Mouse (Mus musculus) left cerebral cortex, adult 8-10 months (tissue): ENCODE data around the gene Spg20. TPM values are rescaled to one million over a fixed set of nuclear protein-coding genes. Genes with fewer than 3 reads are reported as not detected.
A peak's percentile ranks its signal among the peaks of the same experiment; 100 is the strongest.

Source experiments
- DNase-seq, 2 experiments: peaks; one replicate each; pipeline ENCODE4 v3.0.0; 2022; ENCODE audit warnings: low spot score in 2 of 2
- total RNA-seq, 4 experiments: library from RNA; stranded (reverse); gene quantifications; 2 replicates each; pipeline ENCODE4 v1.2.4; 2022

Spg20 gene
- 10 to 100 TPM; 35.8 to 43.6 (median 42.7) TPM for total RNA-seq

DNA sequence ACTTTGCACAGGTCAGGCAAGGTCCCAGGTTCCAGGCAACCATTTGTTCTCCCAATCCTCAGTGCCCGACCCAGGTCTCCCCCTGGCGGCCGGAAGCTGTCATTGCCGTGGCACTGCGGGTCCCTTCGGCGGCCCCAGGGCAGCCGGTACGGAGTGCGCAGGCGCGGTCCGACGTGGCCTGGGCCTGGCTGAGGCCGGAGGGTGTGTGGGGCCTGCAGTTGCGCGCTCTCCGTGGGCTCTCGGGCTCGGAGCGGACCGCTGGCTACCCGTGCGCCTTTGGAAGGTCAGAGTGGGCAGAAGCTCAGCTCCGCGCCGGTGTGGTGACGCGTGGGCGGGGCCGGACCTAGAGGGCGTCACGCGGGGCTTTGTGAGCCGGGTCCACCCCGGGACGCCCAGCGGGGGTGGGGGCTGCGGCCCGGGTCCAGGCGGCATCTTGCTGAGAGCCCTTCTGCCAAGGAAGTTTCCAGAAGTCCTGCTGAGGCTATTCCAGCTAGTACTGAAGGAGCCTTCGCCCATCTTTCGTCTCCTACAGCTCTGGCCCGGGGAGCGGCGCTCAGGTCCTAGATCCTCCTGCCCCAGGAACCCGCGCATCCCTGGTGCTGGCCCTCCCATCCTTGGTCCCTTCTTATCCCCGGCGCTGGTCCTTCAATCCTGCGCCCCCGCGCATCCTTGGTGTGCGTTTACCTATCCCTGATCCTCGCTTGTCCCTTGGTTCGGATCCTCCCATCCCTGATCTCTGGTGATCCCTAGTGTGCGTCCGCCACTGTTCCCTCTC, at the start of gene Spg20:
Gene Spg20, plus strand, starts transcription at position 174 of the 775 bp plus-strand sequence.
- DNase-seq, result peak; percentile 86 to 90

DNA sequence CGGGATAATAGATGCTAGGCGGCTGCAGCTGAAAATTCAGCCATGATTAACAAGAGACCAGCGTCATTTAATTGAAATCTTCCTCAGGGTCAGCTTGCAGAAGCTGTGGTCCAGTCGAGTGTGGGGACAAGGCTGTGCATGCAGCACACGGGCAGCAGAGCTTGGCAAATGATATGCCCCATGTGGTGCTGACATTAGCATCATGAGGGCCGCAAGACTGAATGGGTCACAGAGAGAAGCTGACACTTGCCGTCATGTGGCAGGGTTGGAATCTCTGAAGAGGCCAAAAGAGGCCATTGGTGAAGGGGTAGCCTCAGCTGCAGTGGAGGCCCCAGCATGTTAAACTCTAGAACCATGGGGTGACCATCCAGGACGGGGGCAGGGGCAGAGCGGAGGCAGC, 49.3 kb upstream of the Spg20 start:
- no peak for DNase-seq

DNA sequence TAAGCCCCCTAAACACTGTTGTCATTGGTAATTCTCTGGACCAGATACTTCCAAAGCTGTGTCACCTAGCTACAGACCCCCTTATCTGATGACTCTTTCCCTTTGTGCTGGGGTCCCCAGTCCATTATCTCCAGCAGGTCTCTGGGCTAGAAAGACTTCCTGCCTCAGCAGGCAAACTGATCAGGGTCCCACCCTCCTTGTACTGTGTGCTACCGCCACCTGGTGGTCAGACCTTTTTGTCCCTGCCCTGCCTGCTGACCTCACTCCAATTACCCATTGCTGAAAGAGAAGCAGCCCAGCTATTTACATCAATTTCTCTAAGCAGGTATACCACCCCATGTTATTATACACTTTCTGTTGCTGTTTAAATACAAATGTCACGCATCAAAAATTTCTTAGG, 47.5 kb upstream of the Spg20 start:
- peak; percentile 31 to 65 for DNase-seq

DNA sequence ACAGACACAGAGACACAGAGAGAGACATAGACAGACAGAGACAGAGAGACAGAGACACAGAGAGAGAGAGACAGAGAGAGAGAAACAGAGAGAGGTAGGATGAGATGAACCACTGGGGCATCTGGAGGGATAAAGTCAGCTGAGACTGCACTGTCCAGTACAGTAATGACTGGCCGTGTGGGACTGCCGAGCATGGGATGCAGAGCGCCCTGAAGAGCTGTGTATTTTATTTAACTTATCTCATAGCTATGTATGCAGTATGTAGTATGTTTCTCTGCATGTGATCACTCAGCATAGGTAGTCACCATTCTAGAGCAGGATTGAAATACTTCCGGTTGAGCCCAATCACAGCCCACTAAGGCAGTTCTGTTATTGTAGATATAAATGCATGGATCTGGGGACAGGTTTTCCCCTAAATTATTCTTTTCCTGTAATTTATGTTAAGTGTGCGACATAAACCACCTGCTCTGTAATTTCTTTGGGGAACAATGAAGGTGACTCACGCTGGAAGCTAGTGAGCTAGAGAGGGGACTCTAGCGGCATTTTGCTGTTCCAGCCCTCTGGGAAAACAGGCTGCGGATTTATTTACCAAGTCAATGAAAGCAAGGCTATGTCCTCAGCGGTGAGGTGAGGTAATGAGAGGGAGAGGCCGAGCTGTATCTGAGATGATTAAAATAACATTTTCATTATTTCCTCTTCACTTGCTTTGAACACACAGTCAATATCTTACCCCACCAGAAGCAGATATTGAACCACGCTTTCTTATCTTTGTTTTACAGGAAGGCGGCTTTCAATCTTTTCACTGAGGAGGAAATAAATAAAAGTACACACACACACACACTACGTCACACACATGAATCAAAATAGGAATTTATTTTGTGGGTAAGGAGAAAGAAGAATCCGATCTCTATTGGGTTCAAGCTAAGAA, 45.9 kb upstream of the Spg20 start:
- no peak for DNase-seq

DNA sequence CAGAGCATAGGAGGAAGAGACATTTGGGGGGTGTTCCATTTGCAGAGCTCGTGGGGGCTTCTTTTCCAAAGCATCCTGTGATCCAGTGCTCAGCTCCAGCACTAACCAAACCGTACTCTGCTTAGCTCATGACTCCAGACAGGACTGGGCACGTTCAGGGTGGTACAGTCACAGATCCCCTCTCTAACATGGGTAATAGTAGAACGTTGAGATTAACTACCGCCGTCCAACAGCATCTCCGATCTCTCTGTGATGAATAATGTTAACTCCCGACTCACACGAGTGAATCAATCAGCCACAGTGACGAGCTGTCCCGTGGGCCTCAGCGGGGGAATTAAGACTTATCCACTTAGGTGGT, 45.3 kb upstream of the Spg20 start:
- no peak for DNase-seq

DNA sequence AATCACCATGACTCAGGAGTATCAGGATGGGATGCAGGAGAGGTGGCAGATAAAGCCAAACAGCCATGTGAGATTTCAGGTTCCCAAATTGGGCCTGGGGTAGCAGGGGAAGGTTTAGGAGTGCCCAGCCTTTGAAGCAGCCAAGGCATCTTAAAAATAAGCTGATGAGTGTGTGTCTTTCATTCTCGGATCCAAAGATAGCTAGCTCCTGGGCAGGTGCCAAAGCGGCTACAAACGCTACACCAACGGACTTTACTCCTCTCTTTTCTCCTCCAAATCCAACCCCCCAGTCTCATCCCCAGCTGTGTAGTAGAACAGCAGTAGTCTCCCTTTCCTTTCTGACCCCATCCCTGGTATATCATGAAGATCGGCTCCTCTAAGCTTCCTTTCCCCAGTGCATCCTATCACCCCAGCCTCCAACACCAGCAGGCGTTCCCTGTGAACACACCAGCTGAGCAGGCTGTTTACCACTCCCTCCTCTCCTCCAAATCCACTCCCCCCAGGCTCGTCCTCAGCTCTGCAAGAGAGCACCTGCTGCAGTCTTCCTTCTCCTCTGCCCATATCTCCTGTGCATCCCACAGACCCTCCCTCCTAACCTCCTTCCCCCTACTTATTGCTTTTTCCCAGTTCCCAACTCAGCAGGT, 44.0 kb upstream of the Spg20 start:
- DNase-seq, result no peak

DNA sequence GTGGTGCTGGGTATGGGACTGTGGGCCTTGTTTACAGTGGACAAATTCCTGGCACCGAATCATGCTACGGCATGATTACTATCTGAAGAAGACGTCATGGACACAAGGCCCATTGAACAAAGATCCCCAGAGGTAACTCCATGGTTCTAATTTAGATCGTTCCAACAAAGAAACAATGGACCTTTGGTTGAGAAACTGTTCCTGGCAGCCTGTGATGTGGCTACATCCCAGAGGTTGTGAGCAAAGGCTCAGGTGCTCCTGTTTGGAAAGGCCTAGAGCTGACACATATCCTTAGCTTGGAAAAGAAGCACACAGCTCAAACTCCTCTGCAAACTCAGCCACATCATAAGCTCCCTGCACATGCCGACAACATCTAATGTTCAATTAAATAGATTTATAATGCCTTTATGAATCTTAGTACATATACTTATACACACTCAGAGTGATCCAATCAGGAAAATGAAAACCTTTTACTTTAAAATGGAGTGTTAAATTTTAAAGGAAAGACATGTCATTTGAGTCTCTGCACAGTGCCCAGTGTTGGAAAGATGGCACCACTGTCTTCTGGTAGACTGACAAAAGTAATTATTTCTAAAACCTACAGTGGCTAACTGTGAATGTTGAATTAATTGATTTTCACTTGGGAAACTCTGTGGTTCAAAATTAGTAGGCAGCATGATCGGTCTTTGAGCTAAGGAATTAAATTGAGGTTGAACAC, 37.2 kb upstream of the Spg20 start:
- no peak for DNase-seq

DNA sequence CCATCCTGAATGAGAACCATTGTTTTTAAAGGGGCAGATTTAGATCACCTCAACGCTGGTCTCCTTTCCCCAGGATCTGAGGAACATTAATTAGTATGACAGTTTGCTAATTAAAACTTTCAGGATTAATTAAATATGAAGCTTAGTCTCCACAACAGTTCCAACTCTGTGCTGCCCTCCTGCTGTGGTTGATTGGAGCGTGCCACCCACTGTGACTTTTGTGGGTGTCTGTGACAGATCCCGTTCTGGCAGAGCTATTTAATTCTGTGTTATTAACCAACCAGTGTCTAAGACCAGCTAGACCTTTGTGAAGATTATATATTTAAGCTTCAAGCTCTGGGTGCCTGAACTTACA, 36.6 kb upstream of the Spg20 start:
- no peak for DNase-seq

DNA sequence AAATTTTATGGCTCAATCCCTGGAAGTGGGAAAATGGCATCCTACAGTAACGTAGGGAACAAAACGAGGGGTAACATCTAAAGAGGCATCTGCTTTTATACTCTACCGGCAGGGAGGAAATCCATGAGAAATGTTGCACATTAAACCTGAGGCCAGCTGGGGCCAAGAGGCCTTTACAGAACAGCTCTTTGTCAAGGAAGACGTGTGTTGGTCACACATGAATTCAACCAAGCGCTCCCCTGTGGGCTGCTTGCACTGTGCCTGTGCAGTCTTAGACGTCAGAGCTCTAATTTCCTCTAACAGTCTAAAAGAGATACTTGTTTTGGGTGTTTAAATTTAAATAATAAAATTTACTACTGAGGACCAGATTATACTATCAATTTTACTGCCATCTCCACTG, 33.7 kb upstream of the Spg20 start:
- DNase-seq, result no peak

DNA sequence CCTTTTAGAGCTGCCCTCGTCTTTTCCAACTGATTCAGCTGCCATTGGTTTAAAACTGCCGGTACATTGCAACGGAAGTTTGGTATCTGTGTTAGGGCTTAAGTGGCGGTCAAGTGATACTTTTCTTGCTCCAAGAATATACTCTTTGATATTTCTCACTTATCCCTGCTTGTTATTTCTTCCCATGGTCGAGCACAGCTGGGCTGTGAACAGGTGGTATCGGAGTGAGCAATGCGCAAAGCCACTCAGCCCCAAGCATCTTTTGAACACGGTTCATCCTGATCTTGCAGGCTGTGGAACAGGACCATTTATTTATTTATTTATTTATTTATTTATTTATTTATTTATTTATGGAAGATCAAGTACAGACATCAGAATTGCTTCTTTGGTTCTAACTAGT, 32.3 kb upstream of the Spg20 start:
- DNase-seq, result no peak

DNA sequence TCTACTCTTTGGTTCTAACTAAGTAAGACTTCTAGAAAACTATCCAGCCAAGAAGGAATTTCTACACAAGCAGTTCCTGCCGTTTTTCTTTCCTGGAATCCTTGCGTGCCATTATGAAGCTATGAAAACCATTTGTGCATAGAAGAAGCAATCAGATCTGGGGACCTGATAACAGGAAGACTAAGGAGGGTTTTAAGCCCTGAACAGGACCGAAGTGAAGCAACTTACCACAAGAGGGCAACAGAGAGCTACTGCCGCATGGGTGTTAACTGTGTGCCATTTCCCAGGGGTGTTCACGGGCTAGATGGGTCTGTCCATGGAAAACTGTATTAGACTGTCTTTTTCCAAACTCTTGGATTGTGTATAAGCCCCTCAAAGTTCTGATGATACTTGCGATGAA, 31.9 kb upstream of the Spg20 start:
- peak; percentile 39 to 46 for DNase-seq

DNA sequence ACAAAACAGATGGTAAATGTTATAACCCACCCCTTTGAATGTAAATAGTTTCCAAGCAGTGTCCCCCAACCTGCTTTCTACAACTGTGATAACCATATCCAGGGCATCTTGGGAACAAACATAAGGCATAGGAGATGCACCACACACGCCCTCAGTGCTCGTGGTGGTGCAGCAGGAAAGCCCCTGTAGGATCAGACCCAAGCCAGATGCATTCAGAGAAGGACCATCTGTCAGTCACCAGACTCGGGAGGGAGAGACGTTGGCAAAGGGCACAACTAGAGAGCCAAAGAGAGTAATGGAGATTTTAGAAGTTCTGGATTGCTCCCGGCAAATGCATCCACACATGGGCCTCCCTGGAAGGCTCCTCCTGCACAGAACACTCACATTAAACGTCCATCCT, 27.1 kb upstream of the Spg20 start:
- DNase-seq, result no peak

DNA sequence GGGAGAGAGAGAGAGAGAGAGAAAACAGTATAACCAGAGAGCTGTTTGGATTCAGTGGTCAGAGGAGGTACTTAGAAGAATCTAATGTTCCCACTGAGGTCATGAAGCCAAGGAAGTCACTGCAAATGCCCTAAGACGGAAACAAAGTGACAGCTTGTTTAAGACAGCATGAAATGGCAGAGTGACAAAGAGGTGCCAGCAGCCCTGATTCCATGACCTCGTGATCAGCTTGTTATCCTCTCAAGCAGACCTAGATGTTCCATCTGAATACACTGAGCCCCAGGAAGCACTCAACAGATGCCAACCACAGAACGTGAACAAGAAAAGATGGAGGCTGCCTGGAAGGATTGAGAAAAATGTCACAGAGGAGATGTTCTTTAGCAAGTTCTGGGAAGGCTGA, 26.2 kb upstream of the Spg20 start:
- no peak for DNase-seq

DNA sequence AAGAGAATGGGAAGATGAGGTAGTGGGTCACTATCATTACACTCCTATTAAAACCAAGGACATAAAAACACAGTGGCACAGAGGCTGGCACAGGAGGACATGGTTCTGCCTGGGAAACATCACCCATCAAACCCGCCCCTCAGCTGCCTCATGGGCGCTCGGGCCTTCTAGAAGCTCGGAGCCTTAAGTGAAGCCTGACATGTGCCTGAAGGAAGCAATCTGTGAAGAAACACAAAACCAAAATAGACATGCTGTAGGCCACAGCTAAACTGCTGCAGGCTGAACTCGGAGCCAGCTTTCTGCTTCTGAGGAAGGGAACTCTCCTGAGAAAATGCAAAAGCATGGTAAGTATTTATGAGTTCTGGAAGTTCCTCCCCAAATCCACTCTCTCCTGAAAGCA, 25.0 kb upstream of the Spg20 start:
- DNase-seq, result no peak

DNA sequence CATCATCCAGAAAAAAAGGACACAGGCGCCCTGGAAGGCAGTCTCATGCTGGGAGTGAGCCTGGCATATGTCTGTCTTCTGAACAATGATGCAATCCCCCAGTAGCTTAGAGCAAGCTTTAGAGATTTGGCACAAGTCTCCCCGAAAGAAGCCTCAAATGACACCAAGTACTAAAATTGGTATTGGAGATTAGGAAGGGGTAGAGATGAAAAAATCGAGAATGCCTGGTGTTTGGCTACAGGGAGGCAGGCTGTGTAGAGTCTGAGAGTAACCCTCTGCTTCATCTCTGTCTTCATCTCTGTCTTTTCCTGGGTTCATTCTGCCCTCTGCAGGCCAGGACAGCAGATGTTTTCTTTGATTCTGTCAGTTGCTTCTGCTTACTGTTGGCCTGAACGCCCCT, 24.5 kb upstream of the Spg20 start:
- DNase-seq, result no peak

DNA sequence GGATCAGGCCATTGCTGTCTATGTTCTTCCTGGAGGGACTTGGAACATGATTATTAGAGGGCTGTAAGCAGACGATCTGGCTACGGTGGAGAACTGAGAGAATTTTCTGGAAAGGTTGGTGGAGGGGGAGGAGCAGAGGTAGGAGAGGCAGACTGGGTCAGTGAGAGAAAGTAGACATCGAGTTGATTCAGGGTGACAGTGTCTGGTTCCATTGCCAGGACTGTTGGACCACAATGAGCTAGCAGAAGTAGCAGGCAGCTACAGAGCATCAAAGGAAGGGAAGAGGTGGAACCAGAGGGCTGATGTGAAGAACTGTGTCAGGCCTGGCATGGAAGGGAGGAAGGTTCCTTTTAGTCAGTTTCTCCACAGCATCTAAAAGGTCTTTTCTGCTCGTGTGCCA, 23.5 kb upstream of the Spg20 start:
- no peak for DNase-seq

DNA sequence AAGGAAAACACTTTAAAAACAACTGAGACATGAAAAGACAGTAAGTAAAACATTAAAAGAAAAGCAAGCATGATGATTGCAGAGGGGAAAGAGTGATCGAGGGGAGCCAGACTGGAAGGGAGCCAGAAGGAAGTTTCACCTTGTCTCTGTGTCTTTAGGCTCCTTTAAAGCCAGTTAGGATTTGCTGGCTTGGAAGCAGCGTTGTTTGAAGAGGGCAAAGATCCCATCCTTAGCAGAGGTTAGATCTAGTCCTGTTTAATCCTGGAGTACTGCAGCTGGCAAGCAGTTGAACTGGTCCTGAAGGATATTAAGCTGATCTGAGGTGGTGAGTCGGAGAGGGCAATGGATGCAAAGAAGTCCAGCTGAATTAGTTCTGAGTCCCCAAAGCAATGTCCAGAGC, 23.1 kb upstream of the Spg20 start:
- no peak for DNase-seq

DNA sequence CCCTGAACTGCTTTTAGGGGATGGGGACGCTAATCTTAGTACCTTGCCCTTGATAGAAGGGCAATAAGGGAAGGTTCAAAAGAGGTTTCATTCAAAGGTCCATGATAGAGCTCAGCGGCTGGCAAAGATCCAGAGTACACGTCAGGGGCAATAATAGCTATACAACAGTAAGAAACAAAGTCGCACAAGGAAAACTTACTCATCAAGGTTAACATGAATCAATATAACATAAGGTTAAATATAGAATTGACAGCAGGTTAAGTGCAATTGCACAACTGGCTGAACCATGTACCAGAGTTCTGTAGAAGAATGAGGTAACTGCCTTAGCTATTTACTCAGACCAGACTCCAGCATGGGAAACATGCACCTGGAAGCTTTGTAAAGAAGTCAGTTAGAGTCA, 22.6 kb upstream of the Spg20 start:
- DNase-seq, result no peak

DNA sequence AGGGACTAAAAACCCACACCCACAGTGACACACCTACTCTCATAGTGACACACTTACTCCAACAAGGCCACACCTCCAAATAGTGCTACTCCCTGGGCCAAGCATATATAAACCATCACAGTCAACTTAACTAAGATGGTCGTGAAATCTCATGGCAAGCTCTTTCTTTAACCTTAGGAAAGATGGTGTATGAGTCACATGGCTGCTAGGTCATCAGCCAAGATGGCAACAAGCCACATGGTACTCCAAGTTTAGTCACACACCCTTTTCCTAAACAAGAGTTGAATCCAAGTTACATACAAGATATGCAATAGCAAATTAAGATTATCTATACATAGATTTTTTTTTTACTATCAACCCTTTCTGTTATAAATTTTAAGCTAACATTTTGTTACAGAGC, 18.7 kb upstream of the Spg20 start:
- DNase-seq, result no peak

DNA sequence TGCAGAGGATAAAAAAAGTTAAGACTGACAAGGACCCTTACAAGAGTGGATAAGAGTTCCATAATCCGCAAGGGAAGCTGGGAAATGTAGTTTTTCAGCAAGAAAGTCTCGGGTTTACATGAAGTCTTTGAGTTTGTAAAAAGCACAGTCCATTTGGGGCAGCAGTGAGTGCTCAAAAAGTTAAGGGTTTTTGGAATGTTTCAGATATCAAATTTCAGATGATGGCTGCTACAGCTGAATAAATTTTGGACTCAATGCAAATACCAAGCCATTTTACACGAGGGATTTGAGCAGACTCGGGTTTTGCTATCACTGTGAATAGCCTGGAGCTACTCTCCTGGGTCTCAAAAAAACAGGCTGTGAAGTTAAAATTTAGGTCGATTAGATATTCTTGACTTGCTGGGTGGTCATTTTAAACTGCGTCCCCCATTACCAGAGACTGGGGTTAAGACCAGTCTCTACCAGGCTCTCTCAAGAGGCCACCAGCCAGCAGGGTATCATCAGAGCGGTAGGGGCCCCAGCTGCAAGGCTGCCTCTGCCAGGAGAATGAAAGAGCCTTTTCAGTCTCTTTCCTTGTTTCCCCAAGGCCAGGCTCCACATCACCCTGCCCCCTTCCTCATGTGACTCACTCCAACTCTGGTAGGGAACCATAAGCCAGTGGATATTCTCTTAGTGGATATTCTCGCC, 15.8 kb upstream of the Spg20 start:
- peak in 1 of 2 experiments; percentile 53 for DNase-seq

DNA sequence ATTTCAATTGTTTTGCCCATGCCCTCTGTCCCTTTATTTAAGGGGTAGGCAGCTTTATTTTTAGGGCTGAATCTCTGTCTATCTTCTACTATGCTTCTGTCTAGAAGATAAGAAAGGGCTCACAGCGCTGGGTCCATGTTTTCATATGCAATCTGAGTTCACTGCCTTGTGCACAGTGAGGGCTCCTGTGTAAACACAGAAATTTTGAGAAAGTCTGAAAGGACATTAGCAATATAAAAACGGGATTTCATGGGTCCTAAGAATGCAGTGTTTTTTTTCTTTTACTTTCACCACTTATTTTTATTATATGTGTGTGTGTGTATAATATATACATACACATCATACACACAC, 15.3 kb upstream of the Spg20 start:
- DNase-seq, result no peak
